Mouse (Mus musculus) lung, postnatal 0 days (tissue): ENCODE data around the gene Sidt1. TPM values are rescaled to one million over a fixed set of nuclear protein-coding genes. Genes with fewer than 3 reads are reported as not detected.
A peak's percentile ranks its signal among the peaks of the same experiment; 100 is the strongest.

ENCODE experiments used
- ATAC-seq: fragments of 200-750 bp; cut with Nextera tagmentation; 2 replicates; pipeline ENCODE4 v1.8.0; 2017; ENCODE audit warnings: moderate library complexity
- DNase-seq: peaks from one replicate; pipeline ENCODE4 v3.0.0-alpha.2; 2016; ENCODE audit warnings: low spot score
- H3K27ac ChIP-seq: fragments of 300-500 bp; sonication (generic); 2 replicates; pipeline ENCODE4 v1.5.1; 2014; ENCODE audit warnings: antibody characterized with exemption, mild to moderate bottlenecking, low read length, mixed read lengths
- H3K27me3 ChIP-seq: fragments of 300-500 bp; sonication (generic); replicated peaks from 2 replicates; pipeline ENCODE4 v1.6.1; 2014; ENCODE audit warnings: low read length, mixed read lengths; ENCODE audit not compliant: insufficient read depth
- H3K36me3 ChIP-seq: fragments of 300-500 bp; sonication (generic); 2 replicates; pipeline ENCODE4 v1.6.1; 2014; ENCODE audit warnings: low read length, mixed read lengths; ENCODE audit not compliant: insufficient read depth
- H3K4me1 ChIP-seq: fragments of 300-500 bp; sonication (generic); 2 replicates; pipeline ENCODE4 v1.6.1; 2014; ENCODE audit warnings: antibody characterized with exemption, low read depth, low read length, mixed read lengths; ENCODE audit not compliant: insufficient read depth
- H3K4me2 ChIP-seq: fragments of 300-500 bp; sonication (generic); replicated peaks from 2 replicates; pipeline ENCODE4 v1.6.1; 2014; ENCODE audit warnings: low read depth, mild to moderate bottlenecking, low read length, moderate library complexity, mixed read lengths
- H3K4me3 ChIP-seq: fragments of 300-500 bp; sonication (generic); 2 replicates; pipeline ENCODE4 v1.5.1; 2014; ENCODE audit warnings: low read depth, low read length
- H3K9ac ChIP-seq: fragments of 300-500 bp; sonication (generic); replicated peaks from 2 replicates; pipeline ENCODE4 v1.6.1; 2014; ENCODE audit warnings: low read depth, mild to moderate bottlenecking
- H3K9me3 ChIP-seq: fragments of 300-500 bp; sonication (generic); 2 replicates; pipeline ENCODE4 v1.6.1; 2016; ENCODE audit warnings: low read length, mixed read lengths
- CTCF ChIP-seq: IDR thresholded peaks from 2 replicates; pipeline ENCODE4 v1.5.1; 2016; ENCODE audit warnings: antibody characterized with exemption, mild to moderate bottlenecking
- EP300 ChIP-seq: IDR thresholded peaks from 2 replicates; pipeline ENCODE4 v1.6.1; 2016; ENCODE audit warnings: antibody characterized with exemption, mild to moderate bottlenecking, control low read depth
- WGBS: fragments of 180-500 bp; shearing (Covaris S2); extraction: QIAGEN DNeasy Blood & Tissue Kit; methylation state at CpG from one replicate; pipeline ENCODE4 v1.1.7; 2014; 5-methylcytosine and 5-hydroxymethylcytosine counted together
- polyA plus RNA-seq: library from polyadenylated mRNA; unstranded; fragments of >200 nt; fragmentation: Nextera tagmentation; extraction: Ambion mirVana; gene quantifications from 2 replicates; pipeline ENCODE4 v1.2.1, GENCODE M21; 2015

Sidt1 gene
- polyA plus RNA-seq, 1 experiment from 2014 or later = 0.53 TPM

DNA sequence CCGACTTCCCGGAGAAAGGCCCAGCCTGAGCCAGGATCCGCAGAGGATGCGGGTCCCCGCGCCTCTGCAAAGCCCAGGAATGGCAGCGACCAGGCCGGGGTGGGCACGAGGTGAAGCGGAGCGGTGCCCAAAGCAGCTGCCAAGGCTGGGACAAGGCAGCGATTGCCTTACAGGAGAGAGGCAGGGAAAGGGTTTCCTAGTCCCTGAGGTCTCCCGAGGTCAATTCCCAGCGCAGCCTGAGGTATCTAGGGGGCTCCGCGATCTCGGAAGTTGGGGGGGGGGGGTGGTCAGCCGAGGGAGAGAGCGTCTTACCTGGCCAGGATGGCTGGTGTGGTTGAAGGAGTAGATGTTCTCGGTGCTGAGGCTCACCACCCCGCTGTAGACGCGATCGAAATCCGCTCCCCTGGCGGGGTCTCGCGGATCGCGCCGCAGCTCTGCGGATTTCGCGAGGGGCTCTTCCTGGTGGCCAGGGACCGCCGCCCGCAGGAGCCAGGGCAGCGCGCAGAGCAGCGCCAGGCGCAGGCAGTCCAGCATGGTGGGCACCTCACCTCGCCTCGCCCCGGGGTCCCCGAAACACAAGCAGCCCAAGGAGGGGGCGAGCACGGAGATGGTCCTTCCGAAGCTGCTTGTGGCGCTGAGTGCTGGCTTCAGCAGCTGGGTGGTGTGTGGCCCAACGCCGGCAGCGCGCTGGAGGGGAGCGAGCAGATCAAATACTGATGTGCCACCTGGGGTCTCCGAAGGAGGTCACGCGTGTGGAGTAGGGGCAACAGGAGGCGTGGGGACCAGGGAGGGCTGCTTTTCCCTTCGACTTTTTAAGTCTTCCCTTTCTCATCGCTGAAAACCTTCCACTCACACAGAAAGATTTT lies 768 bp downstream of the Sidt1 start:
- WGBS = under 1% methylated on average over 56 of the region's 60 CpGs

DNA sequence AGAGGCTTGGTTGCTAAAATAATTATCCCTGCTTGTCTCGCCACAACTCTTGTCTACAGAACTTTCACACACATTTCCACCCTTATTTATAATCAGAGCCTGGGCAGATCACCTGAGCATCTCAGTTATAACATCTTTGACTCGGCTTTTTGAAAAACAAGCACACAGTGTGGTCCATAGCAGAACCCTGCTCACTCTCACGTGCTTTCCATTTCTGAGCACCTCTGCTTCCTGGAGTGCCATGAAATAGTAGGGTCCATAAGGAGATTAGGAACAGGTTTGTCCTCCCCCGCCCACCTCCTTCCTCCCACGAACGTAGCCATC lies 1.4 kb downstream of the Sidt1 start:
- no peak overlapping the region for H3K27ac ChIP-seq
- no peaks in the 10 kb centered on the region for H3K4me1 ChIP-seq
- no peak for DNase-seq
- 20% methylated on average over 6 of the region's 6 CpGs for WGBS
- no peak for ATAC-seq
- peak overlapping the region; percentile 100 for H3K4me2 ChIP-seq
- peak overlapping the region; percentile 56 for H3K4me3 ChIP-seq
- no peaks in the 10 kb centered on the region for H3K36me3 ChIP-seq
- TF ChIP-seq CTCF = no peak
- TF ChIP-seq EP300 = no peak
- H3K9ac ChIP-seq = 0 out of 2 replicates have a peak overlapping the region, but pooled peaks have one; percentile 39
- H3K9me3 ChIP-seq = no peaks in the 10 kb centered on the region
- H3K27me3 ChIP-seq = no peaks in the 10 kb centered on the region; the same call in 1 of the 2 replicates

More for the DNA sequence above, 768 bp downstream of the Sidt1 start:
- peak overlapping the region; percentile 56 for H3K4me3 ChIP-seq
- no peaks in the 10 kb centered on the region; the same call in 1 of the 2 replicates for H3K27me3 ChIP-seq
- H3K4me1 ChIP-seq = no peaks in the 10 kb centered on the region
- peak; percentile 28; the same call in 1 of the 2 replicates for ATAC-seq
- no peak overlapping the region for H3K27ac ChIP-seq
- peak overlapping the region; percentile 39 for H3K9ac ChIP-seq
- H3K36me3 ChIP-seq = no peaks in the 10 kb centered on the region
- H3K4me2 ChIP-seq = peak overlapping the region; percentile 100
- TF ChIP-seq CTCF (no peak), EP300 (no peak)
- no peak for DNase-seq
- H3K9me3 ChIP-seq = no peaks in the 10 kb centered on the region

DNA sequence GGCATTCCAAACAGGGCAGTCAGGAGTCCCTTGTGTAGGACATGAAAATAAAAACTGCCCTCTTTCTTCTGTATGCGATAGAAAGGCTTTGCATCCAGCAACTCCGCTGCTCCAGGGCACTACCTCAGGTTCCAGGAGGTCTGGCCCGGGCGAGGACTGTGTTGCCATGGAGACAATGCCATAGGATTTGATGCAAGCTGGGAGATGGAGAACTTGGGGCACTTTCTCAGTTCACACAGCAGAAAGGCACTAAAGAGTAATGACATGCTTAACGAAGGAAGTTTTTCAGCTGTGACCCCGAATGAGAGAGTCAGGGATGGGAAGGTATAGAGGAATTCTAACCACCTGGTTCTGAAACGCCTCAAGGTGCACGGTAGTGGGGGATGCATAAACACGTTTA lies 1.8 kb downstream of the Sidt1 start:
- no peak overlapping the region for H3K27ac ChIP-seq
- no peaks in the 10 kb centered on the region for H3K4me1 ChIP-seq
- no peaks in the 10 kb centered on the region; the same call in 1 of the 2 replicates for H3K27me3 ChIP-seq
- H3K9ac ChIP-seq = no peak overlapping the region
- WGBS = 32% methylated on average over 9 of the region's 9 CpGs
- H3K4me2 ChIP-seq = no peak overlapping the region
- H3K36me3 ChIP-seq = no peaks in the 10 kb centered on the region
- H3K9me3 ChIP-seq = no peaks in the 10 kb centered on the region
- DNase-seq = peak; percentile 16
- TF ChIP-seq EP300 (no peak), CTCF (no peak)
- H3K4me3 ChIP-seq = no peak overlapping the region
- ATAC-seq = no peak

DNA sequence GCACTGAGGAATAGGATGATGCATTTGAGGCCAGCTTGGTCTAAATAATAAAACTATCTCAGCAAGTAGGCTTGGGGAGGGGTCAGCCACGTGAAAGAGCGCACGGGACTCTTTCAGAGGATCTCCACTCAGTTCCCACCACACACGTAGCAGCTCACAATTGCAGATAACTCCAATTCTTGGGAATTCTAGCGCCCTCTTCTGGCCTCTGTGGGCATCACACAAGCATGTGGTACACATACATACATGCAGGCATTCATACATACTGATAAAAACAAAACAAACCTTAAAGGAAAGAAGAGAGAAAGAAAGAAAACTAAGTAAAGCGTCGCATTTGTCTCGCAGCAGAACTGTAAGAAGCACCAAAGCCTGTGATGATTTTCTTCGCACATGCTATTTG lies 2.3 kb downstream of the Sidt1 start:
- no peak overlapping the region for H3K4me3 ChIP-seq
- 0 out of 2 replicates have a peak, but pooled peaks have one; percentile 19 for TF ChIP-seq CTCF
- no peak for TF ChIP-seq EP300
- H3K9me3 ChIP-seq = no peaks in the 10 kb centered on the region
- WGBS = 82% methylated on average over 9 of the region's 9 CpGs
- H3K4me1 ChIP-seq = no peaks in the 10 kb centered on the region
- H3K27me3 ChIP-seq = no peaks in the 10 kb centered on the region; the same call in 1 of the 2 replicates
- H3K27ac ChIP-seq = no peak overlapping the region
- DNase-seq (no peak), ATAC-seq (no peak)
- no peaks in the 10 kb centered on the region for H3K36me3 ChIP-seq
- H3K9ac ChIP-seq = no peak overlapping the region
- H3K4me2 ChIP-seq = no peak overlapping the region

DNA sequence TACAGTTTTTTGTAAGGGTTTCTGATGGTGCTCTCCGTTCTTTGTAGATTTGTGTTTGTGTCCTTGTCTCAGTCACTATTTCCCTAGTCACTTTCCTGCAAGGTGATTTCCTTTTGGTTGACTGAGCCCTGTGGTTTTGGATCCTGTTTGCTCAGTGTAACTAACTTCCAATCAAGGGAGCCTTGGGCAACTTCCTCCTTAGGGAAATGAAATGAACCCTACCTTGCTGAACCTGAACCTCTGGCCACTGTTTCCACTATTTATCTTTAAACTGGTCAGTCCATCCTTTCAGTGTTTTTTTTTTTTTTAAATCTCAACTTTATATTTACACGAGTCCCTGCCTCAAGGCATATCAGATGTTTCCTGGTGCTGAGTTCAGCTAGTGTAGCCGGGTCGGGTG lies 4.4 kb downstream of the Sidt1 start:
- no peak overlapping the region for H3K27ac ChIP-seq
- DNase-seq (no peak), ATAC-seq (no peak)
- H3K4me3 ChIP-seq = no peak overlapping the region
- H3K4me2 ChIP-seq = no peak overlapping the region
- WGBS = 40% methylated on average over 4 of the region's 4 CpGs
- no peak for TF ChIP-seq CTCF
- TF ChIP-seq EP300 = no peak
- no peaks in the 10 kb centered on the region for H3K9me3 ChIP-seq
- H3K36me3 ChIP-seq = no peaks in the 10 kb centered on the region
- H3K27me3 ChIP-seq = no peaks in the 10 kb centered on the region; the same call in 1 of the 2 replicates
- no peaks in the 10 kb centered on the region for H3K4me1 ChIP-seq
- no peak overlapping the region for H3K9ac ChIP-seq

DNA sequence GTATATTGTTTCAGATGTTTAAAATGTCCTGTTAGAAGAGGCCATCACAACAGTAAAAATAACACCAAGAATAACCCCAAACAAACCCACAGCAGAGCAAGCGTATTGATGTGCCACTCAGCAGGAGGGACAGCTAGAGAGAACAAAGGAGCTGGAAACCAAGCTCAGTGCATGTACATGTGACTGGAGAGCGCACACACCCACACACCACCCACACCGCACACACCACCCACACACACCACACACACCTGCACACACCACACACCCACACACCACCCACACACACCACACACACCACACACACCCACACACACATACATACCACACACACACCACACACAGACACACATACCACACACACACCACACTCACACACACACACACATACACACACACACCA lies 12.8 kb downstream of the Sidt1 start:
- Histone ChIP-seq H3K4me2 (no peak overlapping the region), H3K9me3 (no peaks in the 10 kb centered on the region), H3K4me3 (no peak overlapping the region), H3K27me3 (no peaks in the 10 kb centered on the region), H3K36me3 (no peaks in the 10 kb centered on the region), H3K27ac (no peak overlapping the region), H3K4me1 (no peaks in the 10 kb centered on the region), H3K9ac (no peak overlapping the region)
- no peak for ATAC-seq
- DNase-seq = no peak
- TF ChIP-seq CTCF (no peak), EP300 (no peak)
- 83% methylated on average over 3 of the region's 3 CpGs for WGBS
